Mouse (Mus musculus): ENCODE measurements at regions not wholly inside any gene's neighbourhood (a gene's known extent, or its start where the extent isn't known, plus 50 kb on each side); places are given as distances from the start of the nearest gene placed in this dataset.

GRCm38 (mm10) chr12:36842957-36843356 lies 265.4 kb upstream of the Meox2 start:
- Histone ChIP-seq H3K9ac (no peak overlapping the region), H3K36me3 (replicated peaks) (no peaks in the 10 kb centered on the region), H3K4me3 (no peak overlapping the region), H3K9me3 (no peaks in the 10 kb centered on the region), H3K27ac (no peak overlapping the region), H3K27me3 (replicated peaks) (no peaks in the 10 kb centered on the region), H3K4me2 (no peak overlapping the region), H3K4me1 (no peaks in the 10 kb centered on the region)
- WGBS: 98% methylated on average over 1 of the region's 1 CpGs
- no peak for ATAC-seq (replicated peaks)

- no peaks in the 10 kb centered on the region for H3K36me3 ChIP-seq (replicated peaks)
These were observed 263.2 kb upstream of the Meox2 start for GRCm38 (mm10) chr12:36845130-36845529.

GRCm38 (mm10) chr12:36849086-36849485 lies 259.3 kb upstream of the Meox2 start:
- 97% methylated on average over 2 of the region's 2 CpGs for WGBS
- ATAC-seq (replicated peaks): no peak

More at GRCm38 (mm10) chr12:36845130-36845529, 263.2 kb upstream of the Meox2 start:
- H3K9ac ChIP-seq: no peak overlapping the region
- no peaks in the 10 kb centered on the region for H3K9me3 ChIP-seq
- no peak overlapping the region for H3K27ac ChIP-seq
- no peak overlapping the region for H3K4me2 ChIP-seq
- H3K4me1 ChIP-seq: no peaks in the 10 kb centered on the region
- ATAC-seq (replicated peaks): no peak
- H3K4me3 ChIP-seq: no peak overlapping the region
- no peaks in the 10 kb centered on the region for H3K27me3 ChIP-seq (replicated peaks)

GRCm38 (mm10) chr12:36863113-36863512 lies 245.2 kb upstream of the Meox2 start:
- Histone ChIP-seq H3K4me1 (no peaks in the 10 kb centered on the region), H3K9ac (no peak overlapping the region), H3K9me3 (no peaks in the 10 kb centered on the region), H3K4me2 (no peak overlapping the region), H3K27ac (no peak overlapping the region), H3K36me3 (replicated peaks) (no peaks in the 10 kb centered on the region), H3K27me3 (replicated peaks) (no peaks in the 10 kb centered on the region), H3K4me3 (no peak overlapping the region)
- 86% methylated on average over 7 of the region's 7 CpGs for WGBS
- ATAC-seq (replicated peaks): no peak

More at GRCm38 (mm10) chr12:36849086-36849485, 259.3 kb upstream of the Meox2 start:
- Histone ChIP-seq H3K36me3 (replicated peaks) (no peaks in the 10 kb centered on the region), H3K4me2 (no peak overlapping the region), H3K4me1 (no peaks in the 10 kb centered on the region), H3K4me3 (no peak overlapping the region), H3K9me3 (no peaks in the 10 kb centered on the region), H3K27me3 (replicated peaks) (no peaks in the 10 kb centered on the region), H3K9ac (no peak overlapping the region), H3K27ac (no peak overlapping the region)

- no peaks in the 10 kb centered on the region for H3K27me3 ChIP-seq (replicated peaks)
- no peaks in the 10 kb centered on the region for H3K4me1 ChIP-seq
- no peak overlapping the region for H3K4me2 ChIP-seq
- no peak for ATAC-seq (replicated peaks)
- no peak overlapping the region for H3K9ac ChIP-seq
- H3K27ac ChIP-seq: no peak overlapping the region
- WGBS: 93% methylated on average over 1 of the region's 1 CpGs
- no peaks in the 10 kb centered on the region for H3K9me3 ChIP-seq
- no peaks in the 10 kb centered on the region for H3K36me3 ChIP-seq (replicated peaks)
- no peak overlapping the region for H3K4me3 ChIP-seq
These were observed 227.6 kb upstream of the Meox2 start for GRCm38 (mm10) chr12:36880724-36881123.

GRCm38 (mm10) chr12:36913364-36913763 lies 195.0 kb upstream of the Meox2 start:
- ATAC-seq (replicated peaks): peak; percentile 84
- Histone ChIP-seq H3K27ac (no peak overlapping the region), H3K36me3 (replicated peaks) (no peaks in the 10 kb centered on the region), H3K9me3 (no peaks in the 10 kb centered on the region), H3K4me3 (no peak overlapping the region), H3K27me3 (replicated peaks) (no peaks in the 10 kb centered on the region), H3K4me1 (peaks cover 6% of the 10 kb centered on the region; the same call in 1 of the 2 replicates), H3K4me2 (no peak overlapping the region), H3K9ac (no peak overlapping the region)

- WGBS: 15% methylated on average over 1 of the region's 1 CpGs
- Histone ChIP-seq H3K9ac (no peak overlapping the region), H3K4me3 (no peak overlapping the region), H3K9me3 (no peaks in the 10 kb centered on the region), H3K4me2 (no peak overlapping the region), H3K4me1 (peaks cover 8% of the 10 kb centered on the region; the same call in 1 of the 2 replicates), H3K27me3 (replicated peaks) (no peaks in the 10 kb centered on the region), H3K36me3 (replicated peaks) (no peaks in the 10 kb centered on the region), H3K27ac (no peak overlapping the region)
- ATAC-seq (replicated peaks): no peak
These were observed 190.7 kb upstream of the Meox2 start for GRCm38 (mm10) chr12:36917576-36918106.

- no peak overlapping the region for H3K4me2 ChIP-seq
- peak; percentile 91 for ATAC-seq (replicated peaks)
- no peaks in the 10 kb centered on the region for H3K36me3 ChIP-seq (replicated peaks)
- no peaks in the 10 kb centered on the region for H3K9me3 ChIP-seq
- WGBS: 28% methylated on average over 5 of the region's 5 CpGs
- no peak overlapping the region for H3K9ac ChIP-seq
- H3K4me3 ChIP-seq: no peak overlapping the region
- no peaks in the 10 kb centered on the region for H3K27me3 ChIP-seq (replicated peaks)
- peaks cover 4% of the 10 kb centered on the region; the same call in 1 of the 2 replicates for H3K4me1 ChIP-seq
- H3K27ac ChIP-seq: no peak overlapping the region
These were observed 190.0 kb upstream of the Meox2 start for GRCm38 (mm10) chr12:36918294-36918876.

GRCm38 (mm10) chr12:36923558-36923957 lies 184.8 kb upstream of the Meox2 start:
- Histone ChIP-seq H3K27ac (no peak overlapping the region), H3K4me2 (no peak overlapping the region), H3K27me3 (replicated peaks) (no peaks in the 10 kb centered on the region), H3K4me3 (no peak overlapping the region), H3K9me3 (no peaks in the 10 kb centered on the region), H3K4me1 (no peaks in the 10 kb centered on the region), H3K9ac (no peak overlapping the region), H3K36me3 (replicated peaks) (no peaks in the 10 kb centered on the region)
- 83% methylated on average over 2 of the region's 2 CpGs for WGBS
- no peak for ATAC-seq (replicated peaks)

GRCm38 (mm10) chr12:36926225-36926624 lies 182.1 kb upstream of the Meox2 start:
- WGBS: 67% methylated on average over 4 of the region's 4 CpGs
- no peak overlapping the region for H3K4me3 ChIP-seq
- H3K9ac ChIP-seq: no peak overlapping the region
- no peaks in the 10 kb centered on the region for H3K36me3 ChIP-seq (replicated peaks)
- H3K27me3 ChIP-seq (replicated peaks): no peaks in the 10 kb centered on the region
- H3K4me1 ChIP-seq: no peaks in the 10 kb centered on the region
- no peaks in the 10 kb centered on the region for H3K9me3 ChIP-seq
- H3K27ac ChIP-seq: no peak overlapping the region
- ATAC-seq (replicated peaks): no peak
- H3K4me2 ChIP-seq: no peak overlapping the region

GRCm38 (mm10) chr12:36933118-36933610 lies 175.2 kb upstream of the Meox2 start:
- no peaks in the 10 kb centered on the region for H3K36me3 ChIP-seq (replicated peaks)
- no peaks in the 10 kb centered on the region; the same call in 1 of the 2 replicates for H3K4me1 ChIP-seq
- WGBS: 5% methylated on average over 6 of the region's 6 CpGs
- H3K27me3 ChIP-seq (replicated peaks): no peaks in the 10 kb centered on the region
- no peak overlapping the region for H3K4me3 ChIP-seq
- peak; percentile 76 for ATAC-seq (replicated peaks)
- no peak overlapping the region for H3K9ac ChIP-seq
- no peak overlapping the region for H3K27ac ChIP-seq
- H3K9me3 ChIP-seq: no peaks in the 10 kb centered on the region
- H3K4me2 ChIP-seq: no peak overlapping the region

- H3K36me3 ChIP-seq (replicated peaks): no peaks in the 10 kb centered on the region
- no peak overlapping the region for H3K4me3 ChIP-seq
- H3K4me1 ChIP-seq: no peaks in the 10 kb centered on the region
- H3K9ac ChIP-seq: no peak overlapping the region
- ATAC-seq (replicated peaks): no peak
- H3K4me2 ChIP-seq: no peak overlapping the region
- 88% methylated on average over 1 of the region's 1 CpGs for WGBS
- H3K27ac ChIP-seq: no peak overlapping the region
- no peaks in the 10 kb centered on the region for H3K9me3 ChIP-seq
- H3K27me3 ChIP-seq (replicated peaks): no peaks in the 10 kb centered on the region
These were observed 164.4 kb upstream of the Meox2 start for GRCm38 (mm10) chr12:36943903-36944302.

GRCm38 (mm10) chr12:36945964-36946363 lies 162.4 kb upstream of the Meox2 start:
- no peak overlapping the region for H3K9ac ChIP-seq
- ATAC-seq (replicated peaks): no peak
- no peak overlapping the region for H3K27ac ChIP-seq
- no peaks in the 10 kb centered on the region for H3K36me3 ChIP-seq (replicated peaks)
- H3K4me3 ChIP-seq: no peak overlapping the region
- H3K27me3 ChIP-seq (replicated peaks): no peaks in the 10 kb centered on the region
- WGBS: 37% methylated on average over 1 of the region's 1 CpGs
- H3K4me2 ChIP-seq: no peak overlapping the region
- no peaks in the 10 kb centered on the region for H3K9me3 ChIP-seq
- no peaks in the 10 kb centered on the region for H3K4me1 ChIP-seq
